Mouse (Mus musculus) natural killer cell, adult 2 months (primary cell): ENCODE measurements around the gene Gm5141.
"Not testable (repeated sequence)": the region's sequence is repeated elsewhere in the genome, so short reads cannot be mapped to it uniquely, and the experiment has no call there.

ENCODE experiments used
- DNase-seq, 2 experiments: peaks; one replicate each; pipeline ENCODE4 v3.0.0; 2022; ENCODE audit warnings: low spot score in 2 of 2

Gm5141 gene

GRCm38 (mm10) chr13:62785199-62786134 lies at the start of gene Gm5141:
Gene Gm5141 (minus strand): TSS chr13:62785808.
- peak; percentile 28 to 32 for DNase-seq

- DNase-seq: no peak
These were observed 47.7 kb upstream of the Gm5141 start for GRCm38 (mm10) chr13:62833341-62833740.

GRCm38 (mm10) chr13:62832239-62832638 lies 46.6 kb upstream of the Gm5141 start:
- DNase-seq: no peak

DNA sequence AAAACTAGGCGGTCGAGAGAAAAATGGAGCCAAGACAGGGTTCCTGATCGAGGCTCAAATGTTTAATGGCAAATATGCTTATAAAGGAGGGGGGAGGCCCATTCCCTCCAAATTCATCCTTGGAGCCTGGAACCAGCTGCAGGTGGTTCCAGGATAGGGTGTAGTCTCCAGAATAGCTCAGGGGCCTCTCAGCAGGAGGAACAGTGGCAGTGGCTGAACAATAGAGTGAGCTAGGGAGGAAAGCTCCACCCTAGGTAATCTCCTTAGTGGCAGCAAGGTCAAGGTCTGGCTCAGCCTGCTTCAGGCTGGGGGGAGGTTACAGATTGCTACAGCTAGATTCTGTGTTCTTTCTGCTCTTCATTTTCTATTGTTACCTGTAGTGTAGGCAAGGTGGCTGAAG lies 30.1 kb upstream of the Gm5141 start:
- not testable (repeated sequence) for DNase-seq

GRCm38 (mm10) chr13:62812713-62813112 lies 27.1 kb upstream of the Gm5141 start:
- DNase-seq: no peak

DNA sequence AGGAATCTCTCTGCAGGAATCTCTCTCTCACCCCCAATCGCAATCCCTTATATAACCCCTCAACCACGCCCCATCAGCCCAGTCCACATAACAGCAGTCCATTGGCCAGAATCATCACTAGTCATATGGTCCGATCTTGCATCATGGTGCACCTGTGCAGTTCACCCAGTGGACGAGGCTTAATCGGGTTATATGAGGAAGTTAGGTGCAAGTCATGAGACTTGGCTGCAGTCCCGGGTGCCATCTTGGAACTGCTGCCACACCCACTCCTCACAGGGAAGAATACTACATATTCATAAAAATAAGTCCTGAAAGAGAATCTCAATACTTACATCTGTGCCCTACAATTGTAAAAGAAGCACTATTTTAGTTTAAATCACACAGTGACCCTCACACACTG lies 22.4 kb upstream of the Gm5141 start:
- DNase-seq: not testable (repeated sequence)

DNA sequence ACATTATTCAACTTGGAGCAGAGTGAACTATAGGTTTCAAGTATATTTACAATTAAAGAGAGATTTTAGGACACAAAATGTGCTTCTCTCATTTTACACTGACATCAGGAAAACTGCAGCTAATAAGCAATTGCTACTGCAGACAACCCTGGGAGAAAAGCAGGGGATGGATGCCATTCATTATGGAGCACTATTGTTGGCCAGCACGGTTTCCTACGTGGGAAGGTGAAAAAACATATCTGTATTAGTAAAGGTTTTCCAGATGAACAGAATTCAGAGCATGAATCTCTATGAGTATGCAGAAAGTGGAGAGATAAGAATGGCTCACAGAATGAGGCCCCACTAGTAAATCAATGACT lies 506 bp upstream of the Gm5141 start:
- DNase-seq: not testable (repeated sequence)

DNA sequence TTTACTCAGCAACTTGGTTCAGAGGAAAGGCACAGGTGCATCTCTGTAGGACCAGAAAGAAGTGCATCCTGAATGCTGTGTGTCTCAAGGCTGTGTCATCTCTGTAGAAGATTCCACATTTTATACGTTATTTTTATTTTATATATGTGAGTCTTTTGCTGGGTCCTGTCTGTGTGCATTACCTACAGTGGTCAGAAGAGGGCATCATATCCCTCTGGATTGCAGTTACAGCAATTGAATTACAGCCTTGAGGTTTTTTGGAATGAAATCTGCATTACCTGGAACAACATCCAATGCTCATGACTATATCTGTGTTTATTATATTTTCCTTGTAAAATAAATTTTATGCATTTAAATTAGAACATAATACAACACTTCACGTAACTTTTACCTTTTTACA lies 21.8 kb downstream of the Gm5141 start:
- peak; percentile 6 to 20 for DNase-seq

- DNase-seq: peak; percentile 53 to 66
These were observed 24.9 kb downstream of the Gm5141 start, which contains the start of gene Platr25 for GRCm38 (mm10) chr13:62760432-62761415. Gene Platr25 (minus strand): TSS chr13:62760709.

DNA sequence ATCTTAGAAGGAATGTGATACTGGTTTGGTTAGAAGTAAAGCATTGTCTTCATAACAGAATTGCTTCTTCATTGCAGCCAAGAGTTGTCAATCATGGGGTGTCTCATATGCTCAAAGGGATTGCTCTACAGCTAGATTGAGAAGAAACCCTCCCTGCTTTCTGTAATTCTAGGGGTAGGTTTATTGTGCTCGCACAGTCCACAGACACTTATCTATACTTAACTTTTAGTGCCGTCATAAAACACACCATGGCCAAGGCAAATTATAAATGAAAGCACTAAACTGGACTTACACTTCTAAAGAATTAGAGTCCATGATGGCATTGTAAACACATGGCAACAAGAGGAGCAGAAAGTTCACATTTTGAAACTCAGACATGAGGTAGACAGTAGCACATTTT lies 52.3 kb downstream of the Gm5141 start:
- no peak for DNase-seq
